Mouse (Mus musculus) cerebellum, adult 2 months (tissue): ENCODE results near the gene Acaa1a. TPM values are rescaled to one million over a fixed set of nuclear protein-coding genes. Genes with fewer than 3 reads are reported as not detected.

Experiments used
- DNase-seq, 2 experiments: peaks; one replicate each; pipeline ENCODE4 v3.0.0; 2021
- H3K27ac ChIP-seq: fragments of 200-500 bp; 2 replicates; pipeline ENCODE4 v1.5.1; 2012; ENCODE audit warnings: low read length, control low read depth, inconsistent platforms; ENCODE audit not compliant: insufficient read depth
- H3K27me3 ChIP-seq: fragments of 200-500 bp; 2 replicates; pipeline ENCODE4 v1.6.1; 2012; ENCODE audit warnings: inconsistent platforms, mild to moderate bottlenecking, low read length, moderate library complexity; ENCODE audit not compliant: control insufficient read depth, insufficient read depth
- H3K4me1 ChIP-seq: fragments of 200-500 bp; 2 replicates; pipeline ENCODE4 v1.6.1; 2011; ENCODE audit warnings: low read length; ENCODE audit not compliant: control insufficient read depth, insufficient read depth
- H3K4me3 ChIP-seq: fragments of 200-500 bp; replicated peaks from 2 replicates; pipeline ENCODE3; 2011; ENCODE audit warnings: mild to moderate bottlenecking, low read depth, low read length, control low read depth; ENCODE audit not compliant: insufficient read depth
- CTCF ChIP-seq: fragments of 200-500 bp; IDR thresholded peaks from 2 replicates; pipeline ENCODE4 v1.5.1; 2011; ENCODE audit warnings: low read depth, mild to moderate bottlenecking, control low read depth, low read length, moderate library complexity, borderline replicate concordance; ENCODE audit not compliant: insufficient read depth
- POLR2A ChIP-seq: fragments of 200-500 bp; IDR thresholded peaks from 2 replicates; pipeline ENCODE4 v1.6.1; 2011; ENCODE audit warnings: low read length, control low read depth, borderline replicate concordance; ENCODE audit not compliant: insufficient read depth
- WGBS: fragments of 180-500 bp; shearing (Covaris S2); methylation state at CpG from one replicate; pipeline ENCODE4 v1.1.7; 2018; 5-methylcytosine and 5-hydroxymethylcytosine counted together
- polyA plus RNA-seq: library from polyadenylated mRNA; depleted of rRNA; stranded (reverse); fragments of >200 nt; gene quantifications from 2 replicates; pipeline ENCODE4 v1.2.3, GENCODE M21; 2012; rRNA removed

Gene Acaa1a
- polyA plus RNA-seq, 1 experiment: 135 TPM

DNA sequence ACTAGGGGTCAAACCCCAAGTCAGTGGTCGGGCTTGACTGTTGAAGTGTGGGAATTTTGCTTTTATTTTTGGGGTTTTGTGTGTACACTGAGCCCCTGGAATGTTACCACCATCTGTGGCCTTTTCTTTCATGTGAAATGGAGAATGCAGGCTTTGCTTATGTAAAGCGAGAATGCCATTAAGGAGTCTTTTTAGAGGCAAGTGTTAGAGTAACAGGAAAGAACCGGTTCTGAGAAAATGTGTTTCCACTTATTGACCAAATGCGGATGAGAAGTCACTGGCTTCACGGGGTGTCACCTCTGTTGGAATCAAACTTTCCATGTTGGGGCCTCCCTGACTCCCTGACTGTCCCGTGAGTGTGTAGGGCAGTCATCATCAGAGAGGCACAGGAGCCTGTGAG lies 36.1 kb downstream of the Acaa1a start:
- TF ChIP-seq POLR2A (no peak), CTCF (no peak)
- no peak for DNase-seq
- 71% methylated on average over 6 of the region's 6 CpGs for WGBS
- H3K27ac ChIP-seq: no peak overlapping the region
- no peak overlapping the region for H3K4me3 ChIP-seq
- no peaks in the 10 kb centered on the region for H3K4me1 ChIP-seq
- H3K27me3 ChIP-seq: no peaks in the 10 kb centered on the region

DNA sequence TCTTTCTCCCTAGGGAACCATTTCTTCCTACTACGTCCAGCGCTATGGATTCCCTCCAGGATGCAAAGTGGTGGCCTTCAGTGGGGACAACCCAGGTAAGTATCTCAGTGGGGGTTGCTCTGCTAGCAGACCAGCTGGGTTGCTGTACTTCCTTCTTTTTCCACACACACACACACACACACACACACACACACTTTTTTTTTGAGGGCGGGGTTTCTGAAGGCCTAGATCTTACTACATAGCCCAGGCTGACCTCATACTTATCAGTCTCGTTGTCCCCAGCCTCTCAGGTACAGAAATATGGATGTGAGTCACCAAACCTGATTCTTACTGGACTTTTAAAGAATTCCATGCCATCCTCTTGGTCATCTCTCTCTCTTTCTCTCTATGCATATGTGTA lies 38.8 kb downstream of the Acaa1a start:
- WGBS: 86% methylated on average over 4 of the region's 4 CpGs

DNA sequence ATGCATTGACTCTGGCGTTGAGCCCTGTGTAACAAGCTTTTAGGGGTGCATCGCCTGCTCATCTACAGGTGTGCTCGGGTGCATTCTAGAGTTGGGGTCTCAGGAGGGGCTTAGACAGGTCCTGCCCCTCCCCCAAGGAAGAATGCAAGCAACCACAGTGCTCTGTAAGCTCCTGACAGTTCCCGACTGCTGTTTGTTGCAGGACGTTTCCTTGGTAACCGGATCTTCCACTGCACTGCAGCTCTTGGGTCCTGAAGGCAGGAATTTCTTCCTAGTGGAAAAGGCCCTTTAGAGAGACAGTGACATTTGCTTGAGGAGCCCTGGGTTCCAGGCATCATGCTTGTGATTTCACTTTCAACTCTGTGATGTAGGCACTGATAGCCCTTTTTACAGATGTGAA lies 43.1 kb downstream of the Acaa1a start:
- no peaks in the 10 kb centered on the region for H3K4me1 ChIP-seq
- no peak overlapping the region for H3K4me3 ChIP-seq
- WGBS: 69% methylated on average over 6 of the region's 6 CpGs
- H3K27ac ChIP-seq: no peak overlapping the region
- TF ChIP-seq POLR2A: no peak
- no peak for DNase-seq
- H3K27me3 ChIP-seq: no peaks in the 10 kb centered on the region

More for the DNA sequence above, 38.8 kb downstream of the Acaa1a start:
- TF ChIP-seq POLR2A: no peak
- no peak for TF ChIP-seq CTCF
- no peaks in the 10 kb centered on the region for H3K27me3 ChIP-seq
- H3K4me1 ChIP-seq: no peaks in the 10 kb centered on the region
- DNase-seq: no peak
- no peak overlapping the region for H3K4me3 ChIP-seq
- no peak overlapping the region for H3K27ac ChIP-seq

DNA sequence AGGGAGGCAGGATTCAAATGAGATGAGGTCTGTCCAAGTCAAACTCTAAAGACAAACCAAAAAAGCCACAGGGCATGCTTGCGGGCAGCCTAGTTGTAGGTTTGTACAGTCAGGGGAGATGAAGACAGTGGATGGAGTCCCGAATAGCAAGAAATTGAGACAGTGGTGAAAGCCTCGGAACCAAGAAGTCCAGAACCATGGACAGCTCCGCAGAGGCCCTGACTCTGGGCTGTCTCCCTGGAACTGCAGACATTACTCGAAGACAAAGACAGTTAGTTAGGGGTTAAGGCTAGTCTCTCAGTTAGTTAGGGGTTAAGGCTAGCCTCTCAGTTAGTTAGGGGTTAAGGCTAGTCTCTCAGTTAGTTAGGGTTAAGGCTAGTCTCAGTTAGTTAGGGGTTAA lies 49.5 kb downstream of the Acaa1a start:
- no peak overlapping the region for H3K4me3 ChIP-seq
- WGBS: 71% methylated on average over 5 of the region's 5 CpGs

DNA sequence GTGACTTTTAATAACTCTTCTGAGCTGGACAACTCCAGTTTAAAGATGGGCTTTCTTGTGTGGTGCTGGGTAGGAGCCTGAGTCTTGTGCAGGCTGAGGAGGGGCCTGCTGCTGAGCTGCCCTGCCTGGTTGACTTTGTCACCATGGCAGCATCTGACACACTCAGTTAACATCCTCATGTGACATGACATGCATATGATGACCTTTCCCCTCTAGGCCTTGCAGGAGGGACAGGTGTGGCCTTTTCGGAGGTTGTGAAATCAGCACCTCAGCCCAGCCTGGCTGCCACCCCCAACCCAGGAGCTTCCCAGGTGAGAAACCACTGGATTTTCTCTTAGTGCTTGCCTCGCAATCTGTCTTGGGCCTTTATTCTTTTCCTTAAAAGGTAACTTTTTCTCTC lies 50.7 kb downstream of the Acaa1a start:
- 100% methylated on average over 2 of the region's 2 CpGs for WGBS

More for the DNA sequence above, 49.5 kb downstream of the Acaa1a start:
- Histone ChIP-seq H3K27me3 (no peaks in the 10 kb centered on the region), H3K4me1 (no peaks in the 10 kb centered on the region), H3K27ac (no peak overlapping the region)
- no peak for DNase-seq
- no peak for TF ChIP-seq CTCF
- no peak for TF ChIP-seq POLR2A

DNA sequence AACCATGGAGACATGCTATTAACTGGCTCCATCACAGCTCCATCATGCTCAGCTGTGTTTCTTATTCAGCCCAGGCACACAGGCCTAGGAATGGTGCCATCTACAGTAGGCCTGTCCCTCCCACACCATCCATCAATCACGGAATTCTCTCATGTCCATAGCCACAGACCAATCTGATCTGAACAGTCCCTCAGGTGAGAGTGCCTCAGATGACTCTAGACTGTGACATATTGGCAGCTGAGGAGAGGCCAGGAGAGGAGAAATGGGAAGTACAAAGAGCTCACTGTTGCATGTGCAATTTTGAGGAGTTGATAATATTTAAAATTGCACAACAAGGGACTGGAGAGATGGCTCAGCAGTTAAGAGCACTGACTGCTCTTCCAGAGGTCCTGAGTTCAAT lies 55.3 kb downstream of the Acaa1a start:
- H3K27me3 ChIP-seq: no peaks in the 10 kb centered on the region
- H3K4me3 ChIP-seq: no peak overlapping the region
- no peak overlapping the region for H3K27ac ChIP-seq
- no peak for DNase-seq
- 70% methylated on average over 1 of the region's 1 CpGs for WGBS
- no peaks in the 10 kb centered on the region for H3K4me1 ChIP-seq
- TF ChIP-seq POLR2A: no peak
- TF ChIP-seq CTCF: 0 out of 2 replicates have a peak, but pooled peaks have one; percentile 1

More for the DNA sequence above, 50.7 kb downstream of the Acaa1a start:
- no peak overlapping the region for H3K4me3 ChIP-seq
- H3K27ac ChIP-seq: no peak overlapping the region
- no peak for DNase-seq
- H3K4me1 ChIP-seq: no peaks in the 10 kb centered on the region
- H3K27me3 ChIP-seq: no peaks in the 10 kb centered on the region
- TF ChIP-seq CTCF: no peak
- no peak for TF ChIP-seq POLR2A

Other genes with a start within 250 kb of the Acaa1a start
- 14.7 and 16.3 TPM in 2 replicates for gene Plcd1, start 246.2 kb upstream of the Acaa1a start, polyA plus RNA-seq
- 1.2 and 2.1 TPM in 2 replicates for gene Dlec1, start 237.2 kb upstream of the Acaa1a start, polyA plus RNA-seq
- 0.52 and 1.2 TPM in 2 replicates for gene Acaa1b, start 182.6 kb upstream of the Acaa1a start, polyA plus RNA-seq
- gene Gm47289, start 180.5 kb upstream of the Acaa1a start, polyA plus RNA-seq: not detected in 2 replicates
- gene Slc22a13, start 130.6 kb upstream of the Acaa1a start, polyA plus RNA-seq: not detected in 2 replicates
- 45.7 and 47.9 TPM in 2 replicates for gene Oxsr1, start 17.2 kb upstream of the Acaa1a start, polyA plus RNA-seq
- gene Myd88, start 1.7 kb downstream of the Acaa1a start, polyA plus RNA-seq: 5.4 and 6.1 TPM in 2 replicates
- gene Xylb, start 17.7 kb downstream of the Acaa1a start, polyA plus RNA-seq: 5.9 and 6.1 TPM in 2 replicates
- not detected in 2 replicates for gene Slc22a14, start 25.9 kb downstream of the Acaa1a start, polyA plus RNA-seq
- 4.5 and 5.0 TPM in 2 replicates for gene Acvr2b, start 62.4 kb downstream of the Acaa1a start, polyA plus RNA-seq
- 13.0 and 14.1 TPM in 2 replicates for gene Exog, start 105.3 kb downstream of the Acaa1a start, polyA plus RNA-seq
- gene Scn5a, start 239.3 kb downstream of the Acaa1a start, polyA plus RNA-seq: 0.19 and 0.21 TPM in 2 replicates